Mouse (Mus musculus) MEL (cell line): Measurements from ENCODE around the gene Slc2a9. TPM values are rescaled to one million over a fixed set of nuclear protein-coding genes. Genes with fewer than 3 reads are reported as not detected.
A peak's percentile ranks its signal among the peaks of the same experiment; 100 is the strongest.

ENCODE experiments used
- DNase-seq: peaks from one replicate; pipeline ENCODE4 v3.0.0; 2011; ENCODE audit warnings: low read depth, low spot score
- H3K27ac ChIP-seq: 2 replicates; pipeline ENCODE4 v1.5.1; 2012; ENCODE audit warnings: low read depth, mild to moderate bottlenecking, control low read depth, low read length, moderate library complexity; ENCODE audit not compliant: control insufficient read depth
- H3K27me3 ChIP-seq, 2 experiments: fragments of 150-350 bp in 1 of 2; sonication (generic) in 1 of 2; 2 replicates each; pipeline ENCODE4 v1.6.1; 2012; ENCODE audit warnings: low read length in 2 of 2, mild to moderate bottlenecking in 2 of 2, improper control_type of control experiment in 1 of 2, moderate library complexity in 1 of 2; ENCODE audit not compliant: insufficient read depth in 2 of 2, control insufficient read depth in 1 of 2
- H3K36me3 ChIP-seq, 2 experiments: 2 replicates each; pipeline ENCODE4 v1.6.1; 2012 to 2014; ENCODE audit warnings: low read length in 2 of 2, improper control_type of control experiment in 1 of 2, inconsistent platforms in 1 of 2, mild to moderate bottlenecking in 1 of 2; ENCODE audit not compliant: insufficient read depth in 2 of 2, control insufficient read depth in 1 of 2
- H3K4me1 ChIP-seq, 2 experiments: fragments of 150-350 bp in 1 of 2; sonication (generic) in 1 of 2; 2 replicates each; pipeline ENCODE4 v1.6.1; 2012; ENCODE audit warnings: low read length in 2 of 2, improper control_type of control experiment in 1 of 2, mild to moderate bottlenecking in 1 of 2; ENCODE audit not compliant: insufficient read depth in 2 of 2, control insufficient read depth in 1 of 2
- H3K4me3 ChIP-seq, 2 experiments: fragments of 150-350 bp in 1 of 2; sonication (generic) in 1 of 2; 2 replicates each; pipeline ENCODE4 v1.5.1; 2012; ENCODE audit warnings: low read depth in 2 of 2, low read length in 2 of 2, mild to moderate bottlenecking in 2 of 2, moderate library complexity in 2 of 2, control low read depth in 1 of 2, improper control_type of control experiment in 1 of 2; ENCODE audit not compliant: control insufficient read depth in 1 of 2, insufficient read depth in 1 of 2
- H3K79me2 ChIP-seq: 2 replicates; pipeline ENCODE4 v1.6.1; 2012; ENCODE audit warnings: mild to moderate bottlenecking, low read length, moderate library complexity; ENCODE audit not compliant: control insufficient read depth, poor library complexity, insufficient read depth
- H3K9ac ChIP-seq: 2 replicates; pipeline ENCODE4 v1.6.1; 2012; ENCODE audit warnings: low read depth, mild to moderate bottlenecking, control low read depth, low read length, moderate library complexity; ENCODE audit not compliant: control insufficient read depth, poor library complexity, severe bottlenecking
- H3K9me3 ChIP-seq: fragments of 150-350 bp; sonication (generic); replicated peaks from 2 replicates; pipeline ENCODE4 v1.6.1; 2012; ENCODE audit warnings: mild to moderate bottlenecking, low read length, improper control_type of control experiment, moderate library complexity; ENCODE audit not compliant: insufficient read depth
- E2F4 ChIP-seq: IDR thresholded peaks from 2 replicates; pipeline ENCODE4 v1.6.1; 2011; ENCODE audit warnings: low read depth, low read length, improper control_type of control experiment, borderline replicate concordance
- ELF1 ChIP-seq: IDR thresholded peaks from 2 replicates; pipeline ENCODE4 v1.6.1; 2014; ENCODE audit warnings: low read depth, mild to moderate bottlenecking, inconsistent platforms, low read length, improper control_type of control experiment, moderate library complexity
- EP300 ChIP-seq, 2 experiments: IDR thresholded peaks; 2 replicates each; pipeline ENCODE4 v1.6.1; 2011; ENCODE audit warnings: improper control_type of control experiment in 2 of 2, low read length in 2 of 2, low read depth in 1 of 2, mild to moderate bottlenecking in 1 of 2
- ETS1 ChIP-seq: IDR thresholded peaks from 2 replicates; pipeline ENCODE4 v1.6.1; 2012; ENCODE audit warnings: low read depth, mild to moderate bottlenecking, inconsistent platforms, low read length, improper control_type of control experiment, moderate library complexity
- GABPA ChIP-seq: IDR thresholded peaks from 2 replicates; pipeline ENCODE4 v1.6.1; 2012; ENCODE audit warnings: low read depth, mild to moderate bottlenecking, inconsistent platforms, low read length, improper control_type of control experiment, moderate library complexity
- GATA1 ChIP-seq: IDR thresholded peaks from 2 replicates; pipeline ENCODE4 v1.6.1; 2011; ENCODE audit warnings: low read depth, low read length, improper control_type of control experiment
- MXI1 ChIP-seq: IDR thresholded peaks from 2 replicates; pipeline ENCODE4 v1.6.1; 2011; ENCODE audit warnings: mild to moderate bottlenecking, low read depth, low read length, improper control_type of control experiment
- MYC ChIP-seq: IDR thresholded peaks from 2 replicates; pipeline ENCODE4 v1.6.1; 2011; ENCODE audit warnings: low read depth, mild to moderate bottlenecking, low read length, improper control_type of control experiment, moderate library complexity
- SIN3A ChIP-seq: IDR thresholded peaks from 2 replicates; pipeline ENCODE4 v1.6.1; 2012; ENCODE audit warnings: low read length, improper control_type of control experiment, inconsistent platforms
- TBP ChIP-seq: IDR thresholded peaks from 2 replicates; pipeline ENCODE4 v1.8.0; 2011; ENCODE audit warnings: low read depth, low read length, improper control_type of control experiment
- TCF12 ChIP-seq: IDR thresholded peaks from 2 replicates; pipeline ENCODE4 v1.6.1; 2014; ENCODE audit warnings: low read depth, mild to moderate bottlenecking, inconsistent platforms, low read length, improper control_type of control experiment, moderate library complexity
- USF2 ChIP-seq, 2 experiments: IDR thresholded peaks; 2 replicates each; pipeline ENCODE4 v1.6.1; 2011 to 2012; ENCODE audit warnings: improper control_type of control experiment in 2 of 2, low read length in 2 of 2, borderline replicate concordance in 1 of 2, inconsistent platforms in 1 of 2, low read depth in 1 of 2, mild to moderate bottlenecking in 1 of 2; ENCODE audit not compliant: insufficient read depth in 1 of 2
- ZKSCAN1 ChIP-seq: IDR thresholded peaks from 2 replicates; pipeline ENCODE4 v1.6.1; 2012; ENCODE audit warnings: low read depth, mild to moderate bottlenecking, inconsistent platforms, low read length, improper control_type of control experiment, moderate library complexity
- ZNF384 ChIP-seq: IDR thresholded peaks from 2 replicates; pipeline ENCODE4 v1.6.1; 2012; ENCODE audit warnings: low read depth, mild to moderate bottlenecking, inconsistent platforms, low read length, improper control_type of control experiment
- polyA plus RNA-seq, 2 experiments: library from polyadenylated mRNA; stranded (reverse) in 1 of 2; unstranded in 1 of 2; fragments of >175 nt in 1 of 2; fragments of >200 nt in 1 of 2; gene quantifications; 2 replicates each; pipeline versions ENCODE4 v1.2.1 to v1.2.4; 2012; ENCODE audit warnings: low replicate concordance in 2 of 2, low read depth in 1 of 2; ENCODE audit not compliant: insufficient read length in 2 of 2, insufficient read depth in 1 of 2, missing spikeins in 1 of 2
- total RNA-seq: library from RNA; depleted of rRNA; stranded (reverse); fragments of 300-350 nt; gene quantifications from 2 replicates; pipeline ENCODE4 v1.2.3, GENCODE M21; 2012

The Slc2a9 gene
- total and polyA plus RNA-seq, 3 experiments, result 1.1 to 4.2 TPM; not detected in 1

- Histone ChIP-seq H3K36me3 (no peaks in the 10 kb centered on the region), H3K9me3 (no peaks in the 10 kb centered on the region), H3K4me3 (no peak overlapping the region), H3K27me3 (no peaks in the 10 kb centered on the region), H3K4me1 (no peaks in the 10 kb centered on the region), H3K27ac (no peak overlapping the region), H3K79me2 (no peaks in the 10 kb centered on the region), H3K9ac (no peak overlapping the region)
- no peak for DNase-seq
- TF ChIP-seq SIN3A (no peak), E2F4 (no peak), MYC (no peak), TCF12 (no peak), TBP (no peak), MXI1 (no peak), ELF1 (no peak), ZKSCAN1 (no peak)
Observed at GRCm38 (mm10) chr5:38350351-38350929, 152.5 kb downstream of the Slc2a9 start.

DNA sequence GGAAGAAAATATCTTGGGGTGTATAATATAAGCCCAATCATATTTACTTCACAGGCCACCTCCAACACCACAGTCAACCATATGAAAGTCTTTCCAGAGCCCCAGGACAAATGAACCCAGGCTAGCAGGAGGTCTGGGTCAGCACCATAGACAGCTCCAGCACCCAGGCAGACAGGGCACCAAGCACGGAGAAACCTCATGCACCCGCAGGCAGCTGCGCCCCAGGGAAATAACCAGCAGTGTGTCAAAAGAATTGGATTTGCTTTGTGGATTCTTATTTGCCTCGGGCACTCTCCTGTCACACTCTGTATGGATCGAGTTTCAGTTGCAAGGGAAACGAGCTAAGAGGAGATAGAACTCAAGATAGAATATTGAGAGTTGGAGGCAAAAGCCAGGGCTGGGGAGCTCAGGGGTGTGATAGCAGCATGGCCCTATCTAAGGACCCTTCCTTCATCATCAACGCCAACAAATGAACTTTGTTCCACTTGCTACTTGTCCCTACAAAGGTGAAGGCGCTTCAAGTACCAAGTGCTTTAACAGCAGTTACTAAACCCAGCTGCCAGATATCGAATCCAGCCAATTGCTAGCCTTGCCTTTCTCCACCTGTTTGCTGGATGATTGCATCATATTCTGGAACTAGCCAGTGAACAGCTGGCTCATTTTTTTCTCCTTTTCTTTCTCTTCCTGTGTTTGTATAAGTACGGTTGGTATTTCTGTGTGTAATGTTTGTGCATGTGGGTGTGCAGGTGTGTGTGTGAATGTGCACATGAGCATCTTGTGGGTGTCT, 156.1 kb downstream of the Slc2a9 start:
- H3K4me3 ChIP-seq, result no peak overlapping the region
- H3K27me3 ChIP-seq, result no peaks in the 10 kb centered on the region
- no peak overlapping the region for H3K27ac ChIP-seq
- no peak for TF ChIP-seq ETS1
- no peak for TF ChIP-seq GATA1
- H3K9ac ChIP-seq, result no peak overlapping the region
- no peaks in the 10 kb centered on the region for H3K36me3 ChIP-seq
- no peaks in the 10 kb centered on the region for H3K9me3 ChIP-seq
- H3K4me1 ChIP-seq, result no peaks in the 10 kb centered on the region
- peak; percentile 44 for DNase-seq
- H3K79me2 ChIP-seq, result no peaks in the 10 kb centered on the region

- H3K27ac ChIP-seq, result no peak overlapping the region
- no peaks in the 10 kb centered on the region for H3K79me2 ChIP-seq
- TF ChIP-seq USF2 (IDR thresholded peaks at IDR 0.05; ENCODE audit: borderline replicate concordance in 1 of 2, insufficient read depth in 1 of 2, low read depth in 1 of 2, low read length in 2 of 2) (no peak), EP300 (IDR thresholded peaks at IDR 0.05; ENCODE audit: low read depth in 1 of 2, low read length in 2 of 2) (no peak), ZNF384 (no peak), GABPA (no peak)
- no peak overlapping the region for H3K4me3 ChIP-seq
- H3K4me1 ChIP-seq, result no peaks in the 10 kb centered on the region
- H3K27me3 ChIP-seq, result no peaks in the 10 kb centered on the region
- H3K36me3 ChIP-seq, result no peaks in the 10 kb centered on the region
- H3K9me3 ChIP-seq, result no peaks in the 10 kb centered on the region
- DNase-seq, result no peak
- no peak overlapping the region for H3K9ac ChIP-seq
Observed at GRCm38 (mm10) chr5:38343101-38343500, 159.8 kb downstream of the Slc2a9 start.
